Mouse (Mus musculus) fat pad, adult 2 months (tissue): ENCODE measurements around the gene Slc16a13.
"Not testable (repeated sequence)": the region's sequence is repeated elsewhere in the genome, so short reads cannot be mapped to it uniquely, and the experiment has no call there.

Experiments
- DNase-seq: peaks from one replicate; pipeline ENCODE4 v3.0.0-alpha.2; 2011; ENCODE audit warnings: low read depth, low spot score; ENCODE audit errors: extremely low read depth

Slc16a13 gene

DNA sequence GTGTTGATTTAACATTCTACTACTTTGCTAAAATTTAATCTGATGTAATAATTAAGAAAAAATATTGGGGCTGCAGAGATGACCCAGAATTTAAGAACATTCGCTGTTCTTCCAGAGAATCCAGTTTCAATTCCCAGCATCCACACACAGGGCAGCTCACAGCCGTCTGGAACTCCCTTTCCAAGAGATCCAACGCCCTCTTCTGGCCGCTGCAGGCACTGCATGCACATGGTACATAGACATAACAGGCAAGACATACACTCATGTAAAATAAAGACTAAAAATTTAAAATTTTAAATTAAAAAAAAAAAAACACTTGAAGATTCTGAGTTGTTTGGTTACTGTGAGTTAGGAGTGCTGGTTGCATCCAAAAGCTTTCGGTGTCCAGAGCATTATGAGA, 48.6 kb downstream of the Slc16a13 start:
- no peak for DNase-seq

DNA sequence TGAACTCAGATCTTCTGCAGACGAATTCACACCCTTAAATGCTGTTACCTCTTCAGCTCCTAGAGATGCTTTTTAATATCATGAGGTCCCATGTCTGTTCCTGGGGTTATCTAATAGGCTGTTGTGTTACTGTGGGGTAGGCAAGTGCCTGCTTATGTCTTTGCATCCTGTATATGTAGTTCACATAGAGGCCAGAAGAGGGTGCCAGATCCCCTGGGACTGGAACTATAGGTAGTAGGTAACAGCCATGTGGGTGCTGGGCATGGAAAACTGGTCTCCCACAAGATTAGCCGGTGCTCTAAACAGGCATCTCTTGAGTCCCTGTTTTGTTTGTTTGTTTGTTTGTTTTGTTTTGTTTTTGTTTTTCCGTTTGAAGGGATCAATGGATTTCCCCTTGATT, 49.0 kb downstream of the Slc16a13 start:
- no peak for DNase-seq

GRCm38 (mm10) chr11:70171181-70171580, 49.7 kb downstream of the Slc16a13 start:
- DNase-seq: no peak

- DNase-seq: no peak
Measured at GRCm38 (mm10) chr11:70170291-70170690, 50.6 kb downstream of the Slc16a13 start.

GRCm38 (mm10) chr11:70169471-70169870, 51.4 kb downstream of the Slc16a13 start:
- DNase-seq: not testable (repeated sequence)

DNA sequence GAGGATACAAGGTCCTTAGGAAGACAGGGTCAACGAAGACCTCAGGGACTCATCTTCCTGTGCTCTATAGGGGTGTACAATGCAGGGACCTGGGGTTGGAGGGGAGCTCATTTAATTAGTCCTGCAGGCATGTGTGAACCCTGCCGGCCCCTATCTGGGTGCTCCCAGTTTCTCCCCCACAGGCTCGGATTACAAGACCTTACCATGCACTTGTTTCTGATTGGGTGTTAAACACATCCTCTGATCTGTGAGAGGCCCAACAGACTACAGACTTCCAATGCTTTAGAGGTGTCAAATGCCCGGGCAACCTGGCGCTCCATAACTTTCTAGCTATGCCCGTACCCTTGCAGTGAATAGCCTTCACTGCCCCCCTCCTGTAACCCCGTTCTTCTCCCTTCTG, 52.7 kb downstream of the Slc16a13 start:
- no peak for DNase-seq
